Mouse (Mus musculus) liver, adult 2 months (tissue): ENCODE data around the gene Pknox2. TPM values are rescaled to one million over a fixed set of nuclear protein-coding genes. Genes with fewer than 3 reads are reported as not detected.

Experiments
- DNase-seq: peaks from one replicate; pipeline ENCODE4 v3.0.0-alpha.2; 2011; ENCODE audit warnings: low read depth, low spot score; ENCODE audit errors: extremely low read depth
- H3K27ac ChIP-seq: fragments of 200-500 bp; replicated peaks from 2 replicates; pipeline ENCODE4 v1.5.1; 2012; ENCODE audit warnings: low read depth, mild to moderate bottlenecking, control low read depth, inconsistent platforms, low read length; ENCODE audit not compliant: insufficient read depth
- H3K27me3 ChIP-seq: fragments of 200-500 bp; 2 replicates; pipeline ENCODE4 v1.6.1; 2012; ENCODE audit warnings: mild to moderate bottlenecking, moderate library complexity, low read length, inconsistent platforms; ENCODE audit not compliant: control insufficient read depth, insufficient read depth
- H3K36me3 ChIP-seq: fragments of 200-500 bp; 2 replicates; pipeline ENCODE4 v1.6.1; 2012; ENCODE audit warnings: low read length, inconsistent platforms; ENCODE audit not compliant: control insufficient read depth, insufficient read depth
- H3K4me1 ChIP-seq: fragments of 200-500 bp; 2 replicates; pipeline ENCODE4 v1.6.1; 2011; ENCODE audit warnings: low read length; ENCODE audit not compliant: control insufficient read depth, insufficient read depth
- H3K4me3 ChIP-seq: fragments of 200-500 bp; 2 replicates; pipeline ENCODE4 v1.5.1; 2011; ENCODE audit warnings: low read depth, mild to moderate bottlenecking, control low read depth, low read length, moderate library complexity; ENCODE audit not compliant: insufficient read depth
- H3K79me2 ChIP-seq: fragments of 200-500 bp; 2 replicates; pipeline ENCODE4 v1.6.1; 2012; ENCODE audit warnings: inconsistent platforms, mild to moderate bottlenecking, low read length, moderate library complexity; ENCODE audit not compliant: control insufficient read depth, insufficient read depth
- H3K9ac ChIP-seq: fragments of 200-500 bp; 2 replicates; pipeline ENCODE4 v1.6.1; 2012; ENCODE audit warnings: low read depth, mild to moderate bottlenecking, control low read depth, inconsistent platforms, low read length
- CTCF ChIP-seq: fragments of 200-500 bp; IDR thresholded peaks from 2 replicates; pipeline ENCODE4 v1.5.1; 2011; ENCODE audit warnings: low read depth, low read length, control low read depth
- POLR2A ChIP-seq: fragments of 200-500 bp; IDR thresholded peaks from 2 replicates; pipeline ENCODE4 v1.6.1; 2011; ENCODE audit warnings: low read length, control low read depth; ENCODE audit not compliant: insufficient read depth; ENCODE audit errors: extremely low read depth
- WGBS: fragments of 180-500 bp; shearing (Covaris S2); methylation state at CpG from one replicate; pipeline ENCODE4 v1.1.7; 2018; 5-methylcytosine and 5-hydroxymethylcytosine counted together
- polyA plus RNA-seq: library from polyadenylated mRNA; depleted of rRNA; stranded (reverse); fragments of >200 nt; gene quantifications from 2 replicates; pipeline ENCODE4 v1.2.3, GENCODE M21; 2012
- total RNA-seq: library from RNA; depleted of rRNA; stranded (reverse); fragments of >200 nt; gene quantifications from 2 replicates; pipeline ENCODE4 v1.2.3, GENCODE M21; 2014

The Pknox2 gene
- total and polyA plus RNA-seq, 2 experiments: 0.09 to 0.42 TPM

DNA sequence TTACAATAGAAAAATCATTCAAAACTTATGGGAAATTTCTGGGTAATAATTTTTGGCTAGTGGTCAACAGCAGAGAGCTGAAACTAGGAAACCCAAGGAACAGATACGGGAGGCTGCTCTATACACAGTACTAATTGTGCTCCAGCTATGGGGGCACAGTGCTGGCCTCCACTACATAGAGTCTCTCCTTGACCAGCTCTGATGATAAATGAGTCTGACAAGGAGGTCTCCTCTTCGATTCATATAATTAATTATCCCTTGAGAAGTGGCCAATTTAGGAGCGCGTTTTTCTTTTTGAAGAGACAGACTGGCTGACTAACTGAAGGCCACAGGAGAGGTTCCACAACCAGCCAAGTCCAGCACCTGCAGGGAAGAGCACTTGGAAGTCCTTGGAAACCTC is 71.3 kb downstream of the Pknox2 start:
- Histone ChIP-seq H3K9ac (no peak overlapping the region), H3K79me2 (no peaks in the 10 kb centered on the region), H3K4me3 (no peak overlapping the region), H3K36me3 (no peaks in the 10 kb centered on the region), H3K27me3 (no peaks in the 10 kb centered on the region), H3K27ac (no peak overlapping the region), H3K4me1 (no peaks in the 10 kb centered on the region)
- WGBS: 88% methylated on average over 4 of the region's 4 CpGs
- TF ChIP-seq CTCF (no peak), POLR2A (no peak)
- DNase-seq: no peak

DNA sequence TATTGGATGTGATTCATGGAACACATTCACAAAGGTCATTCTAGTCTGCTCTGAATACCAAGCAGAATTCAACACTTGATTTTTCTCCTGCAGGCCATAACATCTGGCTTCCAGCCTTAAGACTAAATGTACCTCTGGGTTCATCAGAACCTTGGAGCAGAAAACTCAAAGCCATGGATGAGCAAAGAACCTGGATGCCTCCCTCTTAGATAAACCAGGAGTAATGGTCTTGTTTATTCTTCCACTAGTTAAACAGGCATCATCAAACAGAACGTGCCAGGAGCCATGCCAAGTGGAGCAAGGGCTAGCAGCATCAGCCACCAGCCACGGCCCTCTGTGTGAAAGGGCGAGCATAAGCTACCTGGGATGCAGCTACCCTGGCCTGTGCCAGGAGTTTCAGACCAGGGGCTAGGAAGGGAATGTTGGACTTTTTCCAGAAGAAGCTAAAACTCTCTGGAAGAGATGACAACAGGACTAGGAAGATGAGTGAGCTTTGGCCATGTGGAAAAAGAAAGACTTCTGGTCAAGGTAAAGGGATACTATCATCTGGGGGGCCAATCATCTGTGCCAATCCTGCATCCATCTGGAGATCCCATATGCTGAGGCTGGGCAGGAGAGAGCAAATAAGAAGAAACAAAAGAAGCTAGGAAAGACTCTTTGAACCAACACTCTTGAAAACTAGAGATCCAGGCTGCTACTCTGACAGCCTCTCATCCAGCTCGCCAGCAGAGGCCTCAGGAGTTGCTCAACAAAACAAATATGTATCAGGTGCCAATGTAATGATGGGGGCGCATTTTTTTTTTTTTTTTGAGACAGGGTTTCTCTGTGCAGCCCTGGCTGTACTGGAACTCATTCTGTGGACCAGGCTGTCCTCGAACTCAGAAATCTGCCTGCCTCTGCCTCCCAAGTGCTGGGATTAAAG is 77.6 kb downstream of the Pknox2 start:
- no peaks in the 10 kb centered on the region for H3K79me2 ChIP-seq
- no peaks in the 10 kb centered on the region for H3K36me3 ChIP-seq
- no peak overlapping the region for H3K27ac ChIP-seq
- H3K4me3 ChIP-seq: no peak overlapping the region
- H3K4me1 ChIP-seq: no peaks in the 10 kb centered on the region
- WGBS: 33% methylated on average over 6 of the region's 6 CpGs
- no peak overlapping the region for H3K9ac ChIP-seq
- H3K27me3 ChIP-seq: no peaks in the 10 kb centered on the region
- DNase-seq: peak; percentile 94
- TF ChIP-seq CTCF (no peak), POLR2A (no peak)

DNA sequence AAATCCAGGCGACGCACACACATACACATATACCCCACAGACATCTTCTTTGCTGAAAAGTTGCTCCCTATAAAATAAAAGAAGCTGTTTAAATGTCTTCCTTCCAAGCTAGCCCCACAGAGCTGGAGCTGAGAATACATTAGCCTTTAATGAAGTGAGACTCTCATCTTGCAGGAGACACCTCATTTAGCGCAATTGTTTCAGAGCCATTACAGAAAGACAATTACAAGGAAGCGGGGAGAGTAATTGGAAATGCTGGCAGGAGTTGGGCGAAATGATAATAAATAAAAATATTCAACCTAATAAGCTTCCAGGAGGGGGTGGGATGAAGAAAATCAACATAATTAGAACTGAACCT is 79.8 kb downstream of the Pknox2 start:
- TF ChIP-seq POLR2A (no peak), CTCF (no peak)
- Histone ChIP-seq H3K79me2 (no peaks in the 10 kb centered on the region), H3K27me3 (no peaks in the 10 kb centered on the region), H3K4me1 (no peaks in the 10 kb centered on the region), H3K9ac (no peak overlapping the region), H3K4me3 (no peak overlapping the region), H3K36me3 (no peaks in the 10 kb centered on the region), H3K27ac (no peak overlapping the region)
- no peak for DNase-seq
- 95% methylated on average over 5 of the region's 5 CpGs for WGBS

DNA sequence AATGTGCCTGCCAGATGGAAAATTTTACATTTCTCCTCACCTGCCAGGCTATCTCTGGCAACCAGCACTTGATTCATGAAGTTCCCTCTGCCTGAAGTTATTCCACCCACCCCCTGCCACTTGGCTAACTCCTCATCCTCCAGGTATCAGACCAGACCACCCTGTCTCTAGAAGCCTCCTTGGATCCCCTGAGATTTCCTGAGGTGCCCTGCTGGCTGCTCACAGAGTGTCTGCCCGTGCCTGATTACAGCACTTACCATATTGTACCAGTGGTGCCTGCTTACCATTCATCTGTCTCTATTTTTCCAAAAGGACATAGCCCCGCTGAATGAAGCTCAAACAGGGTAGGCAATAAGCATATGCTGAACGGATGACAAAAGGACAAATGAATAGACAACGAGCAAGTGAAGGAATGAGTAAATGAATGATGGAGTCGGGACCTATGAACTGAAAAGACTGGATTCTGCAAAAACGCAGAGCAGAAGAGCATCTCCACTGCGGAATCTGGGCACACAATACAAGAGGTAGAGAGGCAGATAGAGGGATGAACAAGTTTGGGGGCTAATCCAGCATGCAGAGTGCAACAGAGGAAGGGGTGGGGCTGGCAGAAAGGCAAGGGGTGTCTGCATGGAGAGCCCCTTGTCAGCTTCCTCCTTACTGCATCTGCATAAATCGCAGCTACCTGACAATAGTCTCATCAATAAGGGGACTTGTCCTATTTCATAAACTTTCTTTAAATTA is 80.3 kb downstream of the Pknox2 start:
- Histone ChIP-seq H3K79me2 (no peaks in the 10 kb centered on the region), H3K4me1 (no peaks in the 10 kb centered on the region), H3K27me3 (no peaks in the 10 kb centered on the region), H3K36me3 (no peaks in the 10 kb centered on the region), H3K9ac (no peak overlapping the region), H3K4me3 (no peak overlapping the region), H3K27ac (no peak overlapping the region)
- TF ChIP-seq POLR2A (no peak), CTCF (no peak)
- no peak for DNase-seq
- WGBS: 94% methylated on average over 8 of the region's 8 CpGs

DNA sequence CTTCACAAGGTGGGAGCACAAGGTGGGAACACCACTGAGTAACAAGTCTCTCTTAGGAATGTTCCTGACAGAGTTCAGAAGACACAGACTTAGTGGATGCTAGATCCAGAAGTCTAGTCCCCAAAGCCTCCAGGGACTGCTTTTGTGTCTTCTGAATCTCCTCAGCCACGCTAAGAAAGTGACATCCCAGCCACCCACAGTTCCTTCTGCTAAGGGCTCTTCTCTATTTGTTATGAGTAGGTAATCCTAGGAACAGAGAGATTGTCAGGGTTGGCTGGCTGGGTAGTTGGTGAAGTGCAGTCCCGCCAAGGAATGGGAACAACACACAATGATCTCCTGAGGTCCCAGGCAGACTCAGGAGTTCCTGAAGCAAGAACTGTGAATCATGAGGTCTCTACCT is 85.6 kb downstream of the Pknox2 start:
- H3K79me2 ChIP-seq: no peaks in the 10 kb centered on the region
- DNase-seq: no peak
- H3K27me3 ChIP-seq: no peaks in the 10 kb centered on the region
- no peaks in the 10 kb centered on the region for H3K36me3 ChIP-seq
- 69% methylated on average over 2 of the region's 2 CpGs for WGBS
- no peak overlapping the region for H3K4me3 ChIP-seq
- no peak overlapping the region for H3K9ac ChIP-seq
- TF ChIP-seq POLR2A: no peak
- no peak for TF ChIP-seq CTCF
- H3K27ac ChIP-seq: no peak overlapping the region
- H3K4me1 ChIP-seq: no peaks in the 10 kb centered on the region

DNA sequence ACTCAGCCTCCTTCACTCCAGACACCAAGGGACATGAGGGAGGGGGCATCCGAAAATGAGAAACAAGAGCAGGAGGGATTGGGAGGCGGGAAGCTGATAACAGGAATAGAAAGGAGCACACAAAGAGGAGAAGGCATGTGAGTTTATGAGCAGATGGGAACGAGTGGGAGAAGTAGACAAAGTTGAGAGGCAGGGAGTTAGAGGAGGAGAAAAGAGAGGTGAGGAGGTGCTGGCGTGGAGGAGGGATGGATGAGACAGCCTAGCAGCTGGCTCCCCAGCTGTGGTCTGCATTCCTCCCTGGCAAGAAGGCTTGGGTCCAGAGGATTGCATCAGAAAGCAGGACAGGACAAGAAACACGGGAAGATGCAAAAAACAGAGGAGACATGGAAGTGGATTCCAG is 92.5 kb downstream of the Pknox2 start:
- Histone ChIP-seq H3K27ac (no peak overlapping the region), H3K36me3 (no peaks in the 10 kb centered on the region), H3K79me2 (no peaks in the 10 kb centered on the region), H3K9ac (no peak overlapping the region), H3K4me3 (no peak overlapping the region), H3K4me1 (0 out of 2 replicates have a peak, but pooled peaks cover 4% of the 10 kb centered on the region), H3K27me3 (0 out of 2 replicates have a peak, but pooled peaks cover 6% of the 10 kb centered on the region)
- TF ChIP-seq CTCF: no peak
- no peak for TF ChIP-seq POLR2A
- DNase-seq: no peak
- 73% methylated on average over 5 of the region's 5 CpGs for WGBS
